Mouse (Mus musculus) macrophage (primary cell): ENCODE measurements at regions not wholly inside any gene's neighbourhood (a gene's known extent, or its start where the extent isn't known, plus 50 kb on each side); places are given as distances from the start of the nearest gene placed in this dataset.
A peak's percentile ranks its signal among the peaks of the same experiment; 100 is the strongest.

Experiments
- H3K27ac ChIP-seq: fragments of 350-480 bp; formaldehyde crosslinking; 2 replicates; pipeline ENCODE4 v1.9.0; 2021
- H3K36me3 ChIP-seq: fragments of 350-480 bp; formaldehyde crosslinking; 2 replicates; pipeline ENCODE4 v1.9.0; 2021; ENCODE audit errors: inconsistent target
- H3K4me3 ChIP-seq: fragments of 350-480 bp; formaldehyde crosslinking; 2 replicates; pipeline ENCODE4 v1.9.0; 2021; ENCODE audit errors: inconsistent target
- H3K79me2 ChIP-seq: fragments of 350-480 bp; formaldehyde crosslinking; 2 replicates; pipeline ENCODE4 v1.9.0; 2021; ENCODE audit errors: inconsistent target
- WGBS: methylation state at CpG from one replicate; pipeline ENCODE4 v1.1.7; 2026; ENCODE audit warnings: inconsistent platforms; ENCODE audit not compliant: missing documents; 5-methylcytosine and 5-hydroxymethylcytosine counted together

GRCm38 (mm10) chr1:39047316-39047715, 61.9 kb downstream of the Pdcl3 start:
- Histone ChIP-seq H3K27ac (no peak overlapping the region), H3K36me3 (no peaks in the 10 kb centered on the region), H3K4me3 (no peak overlapping the region), H3K79me2 (no peaks in the 10 kb centered on the region)
- WGBS = 94% methylated on average over 6 of the region's 6 CpGs

- 95% methylated on average over 6 of the region's 6 CpGs for WGBS
- no peaks in the 10 kb centered on the region for H3K79me2 ChIP-seq
- H3K27ac ChIP-seq = no peak overlapping the region
- no peak overlapping the region for H3K4me3 ChIP-seq
- H3K36me3 ChIP-seq = no peaks in the 10 kb centered on the region
Measured at GRCm38 (mm10) chr1:39057304-39057703, 71.9 kb downstream of the Pdcl3 start.

GRCm38 (mm10) chr1:39062509-39062908, 77.1 kb downstream of the Pdcl3 start:
- no peaks in the 10 kb centered on the region for H3K79me2 ChIP-seq
- H3K27ac ChIP-seq = no peak overlapping the region
- no peaks in the 10 kb centered on the region for H3K36me3 ChIP-seq
- 97% methylated on average over 6 of the region's 6 CpGs for WGBS
- no peak overlapping the region for H3K4me3 ChIP-seq

GRCm38 (mm10) chr1:39063666-39064385, 78.4 kb downstream of the Pdcl3 start:
- H3K27ac ChIP-seq = no peak overlapping the region
- H3K36me3 ChIP-seq = no peaks in the 10 kb centered on the region
- H3K79me2 ChIP-seq = no peaks in the 10 kb centered on the region
- WGBS = 74% methylated on average over 13 of the region's 13 CpGs
- no peak overlapping the region for H3K4me3 ChIP-seq

- Histone ChIP-seq H3K27ac (no peak overlapping the region), H3K79me2 (no peaks in the 10 kb centered on the region), H3K36me3 (no peaks in the 10 kb centered on the region), H3K4me3 (no peak overlapping the region)
- WGBS = 96% methylated on average over 3 of the region's 3 CpGs
Measured at GRCm38 (mm10) chr1:39064781-39065180, 79.4 kb downstream of the Pdcl3 start.

GRCm38 (mm10) chr1:39067901-39068300, 82.5 kb downstream of the Pdcl3 start:
- no peak overlapping the region for H3K4me3 ChIP-seq
- 74% methylated on average over 3 of the region's 3 CpGs for WGBS
- H3K27ac ChIP-seq = no peak overlapping the region

GRCm38 (mm10) chr1:39069086-39069655, 83.8 kb downstream of the Pdcl3 start:
- Histone ChIP-seq H3K36me3 (no peaks in the 10 kb centered on the region), H3K79me2 (no peaks in the 10 kb centered on the region), H3K4me3 (no peak overlapping the region), H3K27ac (no peak overlapping the region)
- WGBS = 41% methylated on average over 11 of the region's 11 CpGs

More at GRCm38 (mm10) chr1:39067901-39068300, 82.5 kb downstream of the Pdcl3 start:
- Histone ChIP-seq H3K36me3 (no peaks in the 10 kb centered on the region), H3K79me2 (no peaks in the 10 kb centered on the region)

GRCm38 (mm10) chr1:39069676-39070075, 84.3 kb downstream of the Pdcl3 start:
- H3K27ac ChIP-seq = no peak overlapping the region
- H3K79me2 ChIP-seq = no peaks in the 10 kb centered on the region
- WGBS = 66% methylated on average over 7 of the region's 7 CpGs
- H3K4me3 ChIP-seq = no peak overlapping the region
- no peaks in the 10 kb centered on the region for H3K36me3 ChIP-seq

- WGBS = 94% methylated on average over 5 of the region's 5 CpGs
- Histone ChIP-seq H3K27ac (no peak overlapping the region), H3K79me2 (no peaks in the 10 kb centered on the region), H3K4me3 (no peak overlapping the region), H3K36me3 (no peaks in the 10 kb centered on the region)
Measured at GRCm38 (mm10) chr1:39075966-39076365, 90.6 kb downstream of the Pdcl3 start.

GRCm38 (mm10) chr1:39078584-39079315, 93.3 kb downstream of the Pdcl3 start:
- no peak overlapping the region for H3K27ac ChIP-seq

GRCm38 (mm10) chr1:39083911-39084826, 98.8 kb downstream of the Pdcl3 start:
- H3K36me3 ChIP-seq = no peaks in the 10 kb centered on the region
- no peak overlapping the region for H3K4me3 ChIP-seq
- no peak overlapping the region for H3K27ac ChIP-seq
- no peaks in the 10 kb centered on the region for H3K79me2 ChIP-seq
- WGBS = 84% methylated on average over 7 of the region's 7 CpGs

More at GRCm38 (mm10) chr1:39078584-39079315, 93.3 kb downstream of the Pdcl3 start:
- Histone ChIP-seq H3K36me3 (no peaks in the 10 kb centered on the region), H3K4me3 (no peak overlapping the region), H3K79me2 (no peaks in the 10 kb centered on the region)
- WGBS = 100% methylated on average over 1 of the region's 4 CpGs

- Histone ChIP-seq H3K4me3 (no peak overlapping the region), H3K27ac (no peak overlapping the region), H3K79me2 (no peaks in the 10 kb centered on the region), H3K36me3 (no peaks in the 10 kb centered on the region)
- WGBS = 92% methylated on average over 11 of the region's 11 CpGs
Measured at GRCm38 (mm10) chr1:39086273-39086672, 100.9 kb downstream of the Pdcl3 start.

GRCm38 (mm10) chr1:39089875-39090274, 103.7 kb upstream of the Npas2 start:
- Histone ChIP-seq H3K27ac (peak overlapping the region; percentile 51), H3K36me3 (no peaks in the 10 kb centered on the region), H3K79me2 (no peaks in the 10 kb centered on the region), H3K4me3 (no peak overlapping the region)
- 9% methylated on average over 9 of the region's 9 CpGs for WGBS

- 100% methylated on average over 8 of the region's 8 CpGs for WGBS
- Histone ChIP-seq H3K79me2 (no peaks in the 10 kb centered on the region), H3K27ac (no peak overlapping the region)
Measured at GRCm38 (mm10) chr1:39091121-39091520, 102.4 kb upstream of the Npas2 start.

More at GRCm38 (mm10) chr1:39091121-39091520, 102.4 kb upstream of the Npas2 start:
- Histone ChIP-seq H3K4me3 (no peak overlapping the region), H3K36me3 (no peaks in the 10 kb centered on the region)
